Mouse (Mus musculus): ENCODE data around the gene Stat6.
A peak's percentile ranks its signal among the peaks of the same experiment; 100 is the strongest.

The Stat6 gene

GRCm38 (mm10) chr10:127615034-127615374 lies 27.8 kb upstream of the Stat6 start:
- DNase-seq (ENCODE audit: low read depth, low spot score) = no peak

GRCm38 (mm10) chr10:127615591-127615990 lies 27.2 kb upstream of the Stat6 start:
- DNase-seq (ENCODE audit: low read depth, low spot score) = no peak

GRCm38 (mm10) chr10:127616261-127616679 lies 26.5 kb upstream of the Stat6 start:
- DNase-seq (ENCODE audit: low read depth, low spot score) = no peak

GRCm38 (mm10) chr10:127617294-127617693 lies 25.5 kb upstream of the Stat6 start:
- no peak for DNase-seq (ENCODE audit: low read depth, low spot score)

- DNase-seq (ENCODE audit: low read depth, low spot score) = no peak
These were observed 24.6 kb upstream of the Stat6 start for GRCm38 (mm10) chr10:127618173-127618572.

- DNase-seq (ENCODE audit: low read depth, low spot score) = no peak
These were observed 23.6 kb upstream of the Stat6 start for GRCm38 (mm10) chr10:127619119-127619721.

- DNase-seq (ENCODE audit: low read depth, low spot score) = no peak
These were observed 22.8 kb upstream of the Stat6 start for GRCm38 (mm10) chr10:127619941-127620405.

- peak; percentile 22 for DNase-seq (ENCODE audit: low read depth, low spot score)
These were observed 22.2 kb upstream of the Stat6 start, which contains the start of gene Lrp1 for GRCm38 (mm10) chr10:127620406-127621190. Gene Lrp1 (minus strand): TSS chr10:127621148.

GRCm38 (mm10) chr10:127621191-127622056 lies 21.4 kb upstream of the Stat6 start:
- peak; percentile 86 for DNase-seq (ENCODE audit: low read depth, low spot score)

- peak; percentile 67 for DNase-seq (ENCODE audit: low read depth, low spot score)
These were observed 20.8 kb upstream of the Stat6 start for GRCm38 (mm10) chr10:127622057-127622392.

GRCm38 (mm10) chr10:127622661-127623060 lies 20.1 kb upstream of the Stat6 start:
- no peak for DNase-seq (ENCODE audit: low read depth, low spot score)

GRCm38 (mm10) chr10:127623439-127624216 lies 19.2 kb upstream of the Stat6 start:
- peak; percentile 22 for DNase-seq (ENCODE audit: low read depth, low spot score)

- peak; percentile 52 for DNase-seq (ENCODE audit: low read depth, low spot score)
These were observed 16.4 kb upstream of the Stat6 start for GRCm38 (mm10) chr10:127626433-127626832.

- DNase-seq (ENCODE audit: low read depth, low spot score) = no peak
These were observed 11.2 kb upstream of the Stat6 start for GRCm38 (mm10) chr10:127631261-127632214.

GRCm38 (mm10) chr10:127632668-127633271 lies 10.0 kb upstream of the Stat6 start:
- no peak for DNase-seq (ENCODE audit: low read depth, low spot score)

- DNase-seq (ENCODE audit: low read depth, low spot score) = no peak
These were observed 2.4 kb upstream of the Stat6 start for GRCm38 (mm10) chr10:127640421-127640820.

GRCm38 (mm10) chr10:127641861-127642771 lies 670 bp upstream of the Stat6 start:
- DNase-seq (ENCODE audit: low read depth, low spot score) = peak; percentile 89

- DNase-seq (ENCODE audit: low read depth, low spot score) = peak; percentile 90
These were observed 910 bp downstream of the Stat6 start for GRCm38 (mm10) chr10:127643553-127644238.

Measured in A20 (cell line).